Mouse (Mus musculus) testis, adult 2 months (tissue): ENCODE data around the gene Tspan12.

Experiments used
- CTCF ChIP-seq: fragments of 200-500 bp; IDR thresholded peaks from 2 replicates; pipeline ENCODE4 v1.5.1; 2012; ENCODE audit warnings: low read depth, mild to moderate bottlenecking, inconsistent platforms, low read length, moderate library complexity; ENCODE audit not compliant: control insufficient read depth, insufficient read depth, insufficient replicate concordance
- POLR2A ChIP-seq: fragments of 200-500 bp; IDR thresholded peaks from 2 replicates; pipeline ENCODE4 v1.6.1; 2012; ENCODE audit warnings: low read depth, mild to moderate bottlenecking, inconsistent platforms, low read length, moderate library complexity; ENCODE audit not compliant: control insufficient read depth

- TF ChIP-seq CTCF (no peak), POLR2A (no peak)
Measured at GRCm38 (mm10) chr6:21787274-21787673, 65.0 kb downstream of the Tspan12 start.
